In the genomic region with DNA sequence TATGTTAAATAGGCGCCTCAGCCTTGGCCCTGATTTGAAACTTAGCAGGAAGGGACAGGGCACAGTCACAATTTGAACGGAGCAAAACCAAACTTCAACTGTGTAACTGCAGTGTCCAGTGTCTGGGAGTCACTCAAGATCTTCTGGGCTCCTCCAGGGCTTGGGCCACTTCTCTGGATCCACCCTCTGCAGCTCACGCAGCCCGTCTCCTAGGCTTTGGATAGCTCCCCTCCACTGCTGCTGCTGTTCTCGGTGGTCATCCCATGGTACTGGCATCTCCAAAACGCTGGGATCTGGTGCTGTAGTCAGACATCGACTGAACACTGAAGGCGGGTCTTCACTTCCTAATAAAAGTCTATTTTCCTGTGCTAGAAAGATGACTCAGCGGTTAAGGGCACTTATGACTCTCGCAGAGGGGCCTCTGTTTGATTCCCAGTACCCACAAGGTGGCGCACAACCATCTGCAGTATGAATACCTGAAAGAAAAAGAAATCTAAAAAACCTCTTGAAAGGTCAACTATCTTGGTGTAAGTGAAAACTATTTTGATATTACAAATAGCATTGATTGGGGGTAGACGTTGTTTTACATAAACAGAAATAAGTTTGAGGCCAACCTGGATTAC, we compare ENCODE assay signal across 9 mouse cellular contexts. TPM values are rescaled to one million over a fixed set of nuclear protein-coding genes. Genes with fewer than 3 reads are reported as not detected.
DNase-seq lines count a peak whose midpoint lies in the region; ATAC-seq and TF ChIP-seq lines count a peak whose summit lies in the region.
"Had no signal": no experiment of that assay in that cellular context is flagged by ENCODE, and none has a peak within 500 bp of the region (broad histone marks: within the 10 kb centered on the region; RNA-seq: fewer than 3 reads in every experiment).

No protein-coding gene starts in this region.

- WGBS in intestine, embryonic 15.5 days = 65% methylated on average over 12 of the region's 12 CpGs

- no peak overlapping the region for H3K9ac ChIP-seq in intestine, embryonic 15.5 days

- ATAC-seq in erythroblast, adult 5-6 weeks (replicated peaks; ENCODE audit: low FRiP score, poor library complexity, severe bottlenecking) = peak; percentile 62; the same call in 1 of the 2 replicates
- no peak for ATAC-seq in intestine, embryonic 15.5 days

- no peaks in the 10 kb centered on the region for H3K36me3 ChIP-seq in intestine, embryonic 15.5 days
- H3K36me3 ChIP-seq: midbrain, embryonic 12.5 days had no signal

- no peak overlapping the region for H3K4me3 ChIP-seq in layer of hippocampus, adult 2 months
- H3K4me3 ChIP-seq in intestine, embryonic 15.5 days (replicated peaks) = no peak overlapping the region

- TF ChIP-seq CTCF in layer of hippocampus, adult 2 months (conservative IDR thresholded peaks at IDR 0.05) = peak; percentile 64

- no peaks in the 10 kb centered on the region for H3K9me3 ChIP-seq in intestine, embryonic 15.5 days

- H3K27me3 ChIP-seq in intestine, embryonic 15.5 days (replicated peaks) = no peaks in the 10 kb centered on the region

- H3K4me2 ChIP-seq in intestine, embryonic 15.5 days (replicated peaks) = no peak overlapping the region

- H3K27ac ChIP-seq in layer of hippocampus, adult 2 months = no peak overlapping the region
- H3K27ac ChIP-seq in intestine, embryonic 15.5 days = no peak overlapping the region

- DNase-seq in layer of hippocampus, adult 2 months (ENCODE audit: low spot score in 2 of 2) = no peak
- DNase-seq in layer of hippocampus, postnatal 14 days (ENCODE audit: low spot score in 2 of 2) = no peak
- DNase-seq in NIH3T3 (ENCODE audit: low read depth) = peak; percentile 63
- DNase-seq in lung, postnatal 36 days = peak; percentile 74
- no peak for DNase-seq in frontal cortex, postnatal 25 days (ENCODE audit: low spot score in 2 of 2)
- no peak for DNase-seq in testis, postnatal 10 days (ENCODE audit: low spot score)

- no peaks in the 10 kb centered on the region for H3K4me1 ChIP-seq in intestine, embryonic 15.5 days (replicated peaks)

RNA-seq across cellular contexts. Expression of a gene that starts 14.5 kb away (rescaled TPM):
- total RNA-seq in layer of hippocampus, adult 2 months (2021) = 10 to 100 TPM; 36.1 to 36.8 TPM
- 10 to 100 TPM; 27.9 to 33.5 TPM for total RNA-seq in layer of hippocampus, postnatal 14 days (2021)
- total RNA-seq in erythroblast, adult 5-6 weeks (2015; ENCODE audit: low replicate concordance) = 4.6 and 12.9 TPM in 2 replicates
- total RNA-seq in erythroblast, adult 5-6 weeks (2017; ENCODE audit: low replicate concordance) = 5.4 and 12.4 TPM in 2 replicates
- 12.1 and 15.8 TPM in 2 replicates for polyA plus RNA-seq in intestine, embryonic 15.5 days (2015; fragmentation: Nextera tagmentation; extraction: Ambion mirVana)

RNA-seq across cellular contexts. Expression of a gene that starts 23.9 kb away (rescaled TPM):
- total RNA-seq in layer of hippocampus, adult 2 months (2021) = 10 to 100 TPM; 14.3 to 17.2 TPM
- total RNA-seq in layer of hippocampus, postnatal 14 days (2021) = 10 to 100 TPM; 12.8 to 13.6 TPM
- total RNA-seq in erythroblast, adult 5-6 weeks (2015; ENCODE audit: low replicate concordance) = 4.8 and 6.7 TPM in 2 replicates
- total RNA-seq in erythroblast, adult 5-6 weeks (2017; ENCODE audit: low replicate concordance) = 10.6 and 12.1 TPM in 2 replicates
- 21.7 and 24.1 TPM in 2 replicates for polyA plus RNA-seq in intestine, embryonic 15.5 days (2015; fragmentation: Nextera tagmentation; extraction: Ambion mirVana)

Comparison
In these comparisons a context has a peak if more than half of its experiments do, and no peak if none do; other contexts are left out.
1. DNase-seq: peak in NIH3T3 (single experiment) and lung, postnatal 36 days (single experiment); none in layer of hippocampus, adult 2 months (0 of 2), layer of hippocampus, postnatal 14 days (0 of 2), frontal cortex, postnatal 25 days (0 of 2) and testis, postnatal 10 days (single experiment).